Mouse (Mus musculus) E14TG2a.4 (cell line): ENCODE measurements around the gene Cyb561.
A peak's percentile ranks its signal among the peaks of the same experiment; 100 is the strongest.

Source experiments
- H3K27me3 ChIP-seq: 2 replicates; pipeline ENCODE4 v1.6.1; 2014; ENCODE audit warnings: low read length, control low read depth; ENCODE audit not compliant: insufficient read depth
- H3K36me3 ChIP-seq: 2 replicates; pipeline ENCODE4 v1.6.1; 2014; ENCODE audit warnings: low read length, control low read depth; ENCODE audit not compliant: insufficient read depth
- H3K4me1 ChIP-seq: replicated peaks from 2 replicates; pipeline ENCODE4 v1.6.1; 2014; ENCODE audit warnings: low read depth, low read length, control low read depth
- H3K4me3 ChIP-seq: replicated peaks from 2 replicates; pipeline ENCODE4 v1.5.1; 2014; ENCODE audit warnings: mild to moderate bottlenecking, low read length
- H3K9me3 ChIP-seq: 2 replicates; pipeline ENCODE4 v1.6.1; 2014; ENCODE audit warnings: low read length, control low read depth
- CTCF ChIP-seq: conservative IDR thresholded peaks from 2 replicates; pipeline ENCODE4 v1.5.1; 2014; ENCODE audit warnings: low read length
- NANOG ChIP-seq: IDR thresholded peaks from 2 replicates; pipeline ENCODE4 v1.6.1; 2014; ENCODE audit warnings: borderline replicate concordance, low read length, mixed read lengths
- POU5F1 ChIP-seq: IDR thresholded peaks from 2 replicates; pipeline ENCODE4 v1.6.1; 2014; ENCODE audit warnings: low read length, borderline replicate concordance

Gene Cyb561

GRCm38 (mm10) chr11:105922769-105923663 is 30.1 kb downstream of the Cyb561 start:
- Histone ChIP-seq H3K4me1 (peaks cover 10% of the 10 kb centered on the region; the same call in 1 of the 2 replicates), H3K9me3 (no peaks in the 10 kb centered on the region), H3K4me3 (no peak overlapping the region), H3K27me3 (0 out of 2 replicates have a peak, but pooled peaks cover 6% of the 10 kb centered on the region), H3K36me3 (no peaks in the 10 kb centered on the region)
- no peak for TF ChIP-seq POU5F1
- TF ChIP-seq CTCF, result no peak
- TF ChIP-seq NANOG, result no peak

GRCm38 (mm10) chr11:105921275-105921674 is 31.9 kb downstream of the Cyb561 start:
- TF ChIP-seq POU5F1 (no peak), NANOG (no peak), CTCF (no peak)
- Histone ChIP-seq H3K4me1 (0 out of 2 replicates have a peak, but pooled peaks cover 4% of the 10 kb centered on the region), H3K27me3 (0 out of 2 replicates have a peak, but pooled peaks cover 5% of the 10 kb centered on the region), H3K36me3 (no peaks in the 10 kb centered on the region), H3K9me3 (no peaks in the 10 kb centered on the region), H3K4me3 (no peak overlapping the region)

- 0 out of 2 replicates have a peak, but pooled peaks cover 4% of the 10 kb centered on the region for H3K4me1 ChIP-seq
- H3K4me3 ChIP-seq, result no peak overlapping the region
- TF ChIP-seq POU5F1 (no peak), NANOG (no peak), CTCF (no peak)
- H3K36me3 ChIP-seq, result no peaks in the 10 kb centered on the region
- 0 out of 2 replicates have a peak, but pooled peaks cover 5% of the 10 kb centered on the region for H3K27me3 ChIP-seq
- H3K9me3 ChIP-seq, result no peaks in the 10 kb centered on the region
Observed at GRCm38 (mm10) chr11:105920836-105921235, 32.3 kb downstream of the Cyb561 start.

GRCm38 (mm10) chr11:105920098-105920785 is 32.9 kb downstream of the Cyb561 start:
- H3K36me3 ChIP-seq, result no peaks in the 10 kb centered on the region
- no peaks in the 10 kb centered on the region for H3K9me3 ChIP-seq
- H3K4me3 ChIP-seq, result no peak overlapping the region
- 0 out of 2 replicates have a peak, but pooled peaks cover 4% of the 10 kb centered on the region for H3K27me3 ChIP-seq
- 0 out of 2 replicates have a peak, but pooled peaks cover 4% of the 10 kb centered on the region for H3K4me1 ChIP-seq
- TF ChIP-seq NANOG (no peak), CTCF (no peak), POU5F1 (no peak)

GRCm38 (mm10) chr11:105913580-105913979 is 39.6 kb downstream of the Cyb561 start:
- Histone ChIP-seq H3K4me3 (no peak overlapping the region), H3K27me3 (no peaks in the 10 kb centered on the region), H3K4me1 (peaks cover 6% of the 10 kb centered on the region), H3K36me3 (no peaks in the 10 kb centered on the region), H3K9me3 (no peaks in the 10 kb centered on the region)
- TF ChIP-seq POU5F1, result no peak
- TF ChIP-seq CTCF, result no peak
- TF ChIP-seq NANOG, result no peak

- no peaks in the 10 kb centered on the region for H3K36me3 ChIP-seq
- H3K4me3 ChIP-seq, result no peak overlapping the region
- H3K4me1 ChIP-seq, result peaks cover 6% of the 10 kb centered on the region
- TF ChIP-seq CTCF, result peak; percentile 44
- TF ChIP-seq POU5F1, result no peak
- no peaks in the 10 kb centered on the region for H3K9me3 ChIP-seq
- no peaks in the 10 kb centered on the region for H3K27me3 ChIP-seq
Observed at GRCm38 (mm10) chr11:105911592-105912375, 41.4 kb downstream of the Cyb561 start.

GRCm38 (mm10) chr11:105911149-105911548 is 42.0 kb downstream of the Cyb561 start:
- Histone ChIP-seq H3K4me3 (no peak overlapping the region), H3K36me3 (no peaks in the 10 kb centered on the region), H3K9me3 (no peaks in the 10 kb centered on the region), H3K27me3 (no peaks in the 10 kb centered on the region), H3K4me1 (peaks cover 6% of the 10 kb centered on the region)
- no peak for TF ChIP-seq CTCF
- no peak for TF ChIP-seq POU5F1

GRCm38 (mm10) chr11:105909617-105910016 is 43.5 kb downstream of the Cyb561 start:
- H3K36me3 ChIP-seq, result no peaks in the 10 kb centered on the region
- peaks cover 6% of the 10 kb centered on the region for H3K4me1 ChIP-seq
- TF ChIP-seq CTCF, result no peak
- TF ChIP-seq NANOG, result peak; percentile 91
- TF ChIP-seq POU5F1, result no peak
- no peaks in the 10 kb centered on the region for H3K27me3 ChIP-seq
- no peak overlapping the region for H3K4me3 ChIP-seq
- no peaks in the 10 kb centered on the region for H3K9me3 ChIP-seq
